Mouse (Mus musculus): ENCODE data around the gene Sesn3. TPM values are rescaled to one million over a fixed set of nuclear protein-coding genes. Genes with fewer than 3 reads are reported as not detected.

Gene Sesn3
- polyA plus RNA-seq, 1 experiment from 2014 or later, result 4.0 TPM

Other genes with a start within 250 kb of the Sesn3 start
- 19.4 and 20.3 TPM in 2 replicates for gene Endod1, start 106.4 kb downstream of the Sesn3 start, polyA plus RNA-seq (2014; fragmentation: Nextera tagmentation; extraction: Ambion mirVana)
- 0.18 and 0.26 TPM in 2 replicates for gene Kdm4d, start 225.4 kb downstream of the Sesn3 start, polyA plus RNA-seq (2014; fragmentation: Nextera tagmentation; extraction: Ambion mirVana)
- 145 and 147 TPM in 2 replicates for gene Cwc15, start 225.6 kb downstream of the Sesn3 start, polyA plus RNA-seq (2014; fragmentation: Nextera tagmentation; extraction: Ambion mirVana)

Measured in liver, embryonic 11.5 days (tissue).